Mouse (Mus musculus): ENCODE results near the gene Iqgap2. TPM values are rescaled to one million over a fixed set of nuclear protein-coding genes. Genes with fewer than 3 reads are reported as not detected.

Iqgap2 gene
- polyA plus RNA-seq, 1 experiment from 2014 or later: 12.6 TPM

DNA sequence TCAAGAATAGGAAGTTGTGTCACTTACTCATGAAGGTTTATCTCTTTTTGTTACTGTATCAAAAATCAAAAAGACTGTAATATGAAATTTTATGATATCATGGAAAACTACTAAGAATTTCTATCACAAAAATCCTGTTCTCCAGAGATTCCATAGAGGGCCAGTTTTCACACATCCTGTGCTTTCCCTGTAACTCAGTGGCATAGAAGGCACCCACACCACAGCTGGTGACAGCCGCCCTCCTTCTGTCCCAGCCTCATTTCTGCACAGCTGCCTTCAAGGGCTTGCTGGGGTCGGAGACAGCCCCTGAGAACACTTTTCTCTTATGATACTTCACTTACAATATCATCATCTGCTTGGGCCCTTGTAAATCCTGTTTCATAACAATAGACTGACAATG, 131.9 kb downstream of the Iqgap2 start:
- Histone ChIP-seq H3K4me3 (no peak overlapping the region), H3K9me3 (no peaks in the 10 kb centered on the region), H3K27me3 (no peaks in the 10 kb centered on the region), H3K36me3 (peaks cover 6% of the 10 kb centered on the region), H3K4me1 (peaks cover 19% of the 10 kb centered on the region), H3K9ac (no peak overlapping the region), H3K4me2 (replicated peaks) (no peak overlapping the region), H3K27ac (no peak overlapping the region)
- no peak for ATAC-seq (ENCODE audit: low FRiP score, low read depth)
- 85% methylated on average over 2 of the region's 2 CpGs for WGBS

- no peak for ATAC-seq (ENCODE audit: low FRiP score, low read depth)
- no peaks in the 10 kb centered on the region for H3K27me3 ChIP-seq
- 90% methylated on average over 5 of the region's 5 CpGs for WGBS
These were observed 137.4 kb downstream of the Iqgap2 start for GRCm38 (mm10) chr13:95754285-95754684.

DNA sequence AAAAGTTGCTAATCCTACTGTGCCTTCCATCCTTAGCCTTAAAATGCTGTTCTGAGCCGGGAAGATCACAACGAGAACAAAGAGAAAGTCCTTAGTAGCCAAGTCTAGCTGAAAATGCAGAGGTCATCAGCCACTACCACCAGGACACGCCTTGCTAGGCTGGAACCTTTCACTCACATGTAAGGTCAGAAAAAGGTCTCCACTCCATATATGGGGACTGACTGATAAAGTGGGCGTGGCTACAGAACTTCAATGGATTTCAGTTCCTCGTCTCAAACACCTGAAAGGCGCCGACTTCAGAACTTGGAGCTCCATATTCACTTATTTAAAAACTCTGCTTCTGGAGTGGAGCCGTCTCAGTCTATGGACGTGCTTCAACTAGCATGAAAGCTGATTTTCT, 139.3 kb downstream of the Iqgap2 start:
- no peak overlapping the region for H3K9ac ChIP-seq
- no peaks in the 10 kb centered on the region for H3K27me3 ChIP-seq
- peaks cover 6% of the 10 kb centered on the region for H3K36me3 ChIP-seq
- no peak for ATAC-seq (ENCODE audit: low FRiP score, low read depth)
- H3K27ac ChIP-seq: no peak overlapping the region
- peaks cover 5% of the 10 kb centered on the region for H3K4me1 ChIP-seq
- H3K4me3 ChIP-seq: no peak overlapping the region
- 85% methylated on average over 9 of the region's 9 CpGs for WGBS
- H3K4me2 ChIP-seq (replicated peaks): no peak overlapping the region
- no peaks in the 10 kb centered on the region for H3K9me3 ChIP-seq

More at GRCm38 (mm10) chr13:95754285-95754684, 137.4 kb downstream of the Iqgap2 start:
- no peak overlapping the region for H3K4me3 ChIP-seq
- H3K27ac ChIP-seq: no peak overlapping the region
- H3K9me3 ChIP-seq: no peaks in the 10 kb centered on the region
- H3K4me2 ChIP-seq (replicated peaks): no peak overlapping the region
- no peak overlapping the region for H3K9ac ChIP-seq
- H3K4me1 ChIP-seq: no peaks in the 10 kb centered on the region
- peaks cover 6% of the 10 kb centered on the region for H3K36me3 ChIP-seq

GRCm38 (mm10) chr13:95747541-95747940, 144.2 kb downstream of the Iqgap2 start:
- peaks cover 31% of the 10 kb centered on the region for H3K4me1 ChIP-seq
- H3K4me2 ChIP-seq (replicated peaks): no peak overlapping the region
- WGBS: 66% methylated on average over 11 of the region's 11 CpGs
- ATAC-seq (ENCODE audit: low FRiP score, low read depth): no peak
- H3K9ac ChIP-seq: no peak overlapping the region
- no peaks in the 10 kb centered on the region for H3K9me3 ChIP-seq
- H3K4me3 ChIP-seq: no peak overlapping the region
- H3K27ac ChIP-seq: 0 out of 2 replicates have a peak overlapping the region, but pooled peaks have one; percentile 39
- no peaks in the 10 kb centered on the region for H3K36me3 ChIP-seq
- no peaks in the 10 kb centered on the region for H3K27me3 ChIP-seq

- H3K27me3 ChIP-seq: no peaks in the 10 kb centered on the region
- no peak overlapping the region for H3K27ac ChIP-seq
- 48% methylated on average over 7 of the region's 7 CpGs for WGBS
- no peaks in the 10 kb centered on the region for H3K9me3 ChIP-seq
- H3K9ac ChIP-seq: no peak overlapping the region
- no peaks in the 10 kb centered on the region for H3K36me3 ChIP-seq
- peaks cover 32% of the 10 kb centered on the region for H3K4me1 ChIP-seq
- ATAC-seq (ENCODE audit: low FRiP score, low read depth): peak; percentile 26; the same call in 1 of the 2 replicates
- H3K4me3 ChIP-seq: no peak overlapping the region
- no peak overlapping the region for H3K4me2 ChIP-seq (replicated peaks)
These were observed 144.6 kb downstream of the Iqgap2 start for GRCm38 (mm10) chr13:95747101-95747500.

DNA sequence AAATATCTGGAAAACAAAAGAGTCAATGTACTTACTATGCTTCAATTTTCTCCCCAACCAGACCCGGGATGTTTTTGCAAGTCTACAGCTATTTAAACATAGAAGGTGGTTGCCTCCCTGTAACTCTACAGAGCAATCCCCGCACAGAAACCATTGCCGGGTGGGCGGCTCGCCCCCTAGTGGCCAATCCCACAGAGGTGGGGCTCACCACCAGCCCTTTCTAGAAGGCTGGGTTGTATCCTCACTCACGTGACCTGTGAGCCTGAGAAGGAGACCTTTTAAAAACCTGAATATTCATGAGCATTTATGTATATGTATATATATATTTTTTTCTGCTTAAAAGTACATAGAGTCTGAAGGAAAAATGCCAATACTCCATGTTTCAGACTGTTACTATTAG, 145.2 kb downstream of the Iqgap2 start:
- ATAC-seq (ENCODE audit: low FRiP score, low read depth): peak; percentile 50; the same call in 1 of the 2 replicates
- H3K36me3 ChIP-seq: no peaks in the 10 kb centered on the region
- no peak overlapping the region for H3K4me2 ChIP-seq (replicated peaks)
- H3K4me3 ChIP-seq: no peak overlapping the region
- no peak overlapping the region for H3K9ac ChIP-seq
- H3K9me3 ChIP-seq: no peaks in the 10 kb centered on the region
- peaks cover 32% of the 10 kb centered on the region for H3K4me1 ChIP-seq
- WGBS: 12% methylated on average over 6 of the region's 6 CpGs
- H3K27me3 ChIP-seq: no peaks in the 10 kb centered on the region
- no peak overlapping the region for H3K27ac ChIP-seq

GRCm38 (mm10) chr13:95745451-95745850, 146.3 kb downstream of the Iqgap2 start:
- Histone ChIP-seq H3K36me3 (no peaks in the 10 kb centered on the region), H3K9me3 (no peaks in the 10 kb centered on the region), H3K27ac (no peak overlapping the region), H3K4me1 (peaks cover 43% of the 10 kb centered on the region), H3K9ac (no peak overlapping the region), H3K4me2 (replicated peaks) (no peak overlapping the region), H3K4me3 (no peak overlapping the region), H3K27me3 (no peaks in the 10 kb centered on the region)
- WGBS: 65% methylated on average over 4 of the region's 4 CpGs
- no peak for ATAC-seq (ENCODE audit: low FRiP score, low read depth)

DNA sequence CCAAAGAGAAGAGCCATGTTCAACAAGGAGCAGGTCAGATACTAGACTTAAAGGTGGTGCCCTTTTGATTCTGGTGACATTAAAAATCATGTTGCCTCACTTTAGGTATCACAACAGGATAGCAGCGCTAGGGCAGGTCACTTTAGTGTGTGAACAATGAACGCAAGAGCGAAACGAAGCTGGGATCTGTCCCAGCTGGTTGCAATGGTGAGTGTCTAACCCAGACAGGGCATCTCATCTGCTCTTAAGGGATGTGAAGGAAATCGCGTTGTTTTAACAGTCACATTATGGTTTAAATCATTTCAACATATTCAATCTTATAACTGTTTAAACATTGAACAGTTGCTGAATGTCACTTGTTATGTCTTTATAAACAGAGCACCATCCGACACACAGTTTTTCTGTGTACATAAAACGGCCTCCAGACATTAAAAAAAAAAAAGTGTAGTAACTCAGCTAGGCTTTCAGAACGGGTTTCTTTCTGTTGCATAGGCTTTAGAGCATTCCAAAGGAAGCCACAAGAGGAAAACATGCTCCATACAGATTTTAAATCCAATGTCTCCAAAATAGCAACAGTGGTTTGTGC, 148.7 kb downstream of the Iqgap2 start:
- Histone ChIP-seq H3K4me1 (peaks cover 50% of the 10 kb centered on the region), H3K27ac (peak overlapping the region; percentile 33; the same call in 1 of the 2 replicates), H3K9me3 (no peaks in the 10 kb centered on the region), H3K4me3 (no peak overlapping the region), H3K36me3 (no peaks in the 10 kb centered on the region), H3K9ac (no peak overlapping the region), H3K4me2 (replicated peaks) (no peak overlapping the region), H3K27me3 (no peaks in the 10 kb centered on the region)
- ATAC-seq (ENCODE audit: low FRiP score, low read depth): no peak
- WGBS: 66% methylated on average over 9 of the region's 9 CpGs

GRCm38 (mm10) chr13:95741813-95742689, 149.7 kb downstream of the Iqgap2 start:
- ATAC-seq (ENCODE audit: low FRiP score, low read depth): no peak
- Histone ChIP-seq H3K36me3 (no peaks in the 10 kb centered on the region), H3K4me3 (no peak overlapping the region), H3K27ac (0 out of 2 replicates have a peak overlapping the region, but pooled peaks have one; percentile 33), H3K9me3 (no peaks in the 10 kb centered on the region), H3K9ac (no peak overlapping the region), H3K27me3 (no peaks in the 10 kb centered on the region), H3K4me2 (replicated peaks) (no peak overlapping the region), H3K4me1 (peaks cover 45% of the 10 kb centered on the region)
- WGBS: 82% methylated on average over 11 of the region's 11 CpGs

DNA sequence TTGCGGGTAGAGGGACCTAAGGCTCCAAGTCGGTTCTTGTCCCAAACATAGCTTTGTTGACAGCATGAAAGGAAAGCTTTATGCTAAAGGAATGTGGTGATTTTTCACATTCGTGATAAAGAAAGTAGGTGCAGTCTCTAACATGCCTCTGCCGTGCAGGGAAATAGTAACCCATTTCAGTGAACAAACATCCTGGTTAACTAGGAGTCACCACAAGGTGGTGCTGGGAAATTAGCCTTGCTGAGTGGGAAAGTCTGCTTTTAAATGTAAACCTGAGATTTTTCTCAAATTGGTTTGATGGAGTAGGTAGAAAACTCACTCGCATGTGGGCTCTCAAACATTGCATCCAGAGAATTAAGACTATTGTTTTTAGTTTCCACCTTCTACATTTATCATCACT, 152.1 kb downstream of the Iqgap2 start:
- 62% methylated on average over 5 of the region's 5 CpGs for WGBS
- no peaks in the 10 kb centered on the region for H3K36me3 ChIP-seq
- H3K9ac ChIP-seq: no peak overlapping the region
- H3K4me3 ChIP-seq: no peak overlapping the region
- H3K27me3 ChIP-seq: no peaks in the 10 kb centered on the region
- H3K27ac ChIP-seq: no peak overlapping the region
- peaks cover 36% of the 10 kb centered on the region for H3K4me1 ChIP-seq
- no peak for ATAC-seq (ENCODE audit: low FRiP score, low read depth)
- no peak overlapping the region for H3K4me2 ChIP-seq (replicated peaks)
- H3K9me3 ChIP-seq: no peaks in the 10 kb centered on the region

GRCm38 (mm10) chr13:95730491-95730890, 161.2 kb downstream of the Iqgap2 start:
- H3K27ac ChIP-seq: no peak overlapping the region
- no peak overlapping the region for H3K4me3 ChIP-seq
- ATAC-seq (ENCODE audit: low FRiP score, low read depth): no peak
- no peak overlapping the region for H3K4me2 ChIP-seq (replicated peaks)
- no peaks in the 10 kb centered on the region for H3K9me3 ChIP-seq
- WGBS: 92% methylated on average over 4 of the region's 4 CpGs
- H3K36me3 ChIP-seq: peaks cover 20% of the 10 kb centered on the region; the same call in 1 of the 2 replicates
- H3K9ac ChIP-seq: no peak overlapping the region
- no peaks in the 10 kb centered on the region for H3K4me1 ChIP-seq
- no peaks in the 10 kb centered on the region for H3K27me3 ChIP-seq

Measured in limb, embryonic 13.5 days (tissue).